Mouse (Mus musculus) liver, adult 10 weeks (tissue): ENCODE measurements around the gene Lypd6b. TPM values are rescaled to one million over a fixed set of nuclear protein-coding genes. Genes with fewer than 3 reads are reported as not detected.

ENCODE experiments used
- polyA plus RNA-seq: library from polyadenylated mRNA; stranded (reverse); fragments of 350-450 nt; fragmentation: Illumina TruSeq; extraction: RNeasy Lipid Tissue Mini Kit (QIAGEN cat#74804); gene quantifications from one replicate; pipeline ENCODE4 v1.2.3, GENCODE M21; 2014; ENCODE audit warnings: low read depth, low replicate concordance

Gene Lypd6b
- not detected for polyA plus RNA-seq

GRCm38 (mm10) chr2:49787376-49788050 lies at the start of gene Lypd6b:
Gene Lypd6b, plus strand, starts transcription at chr2:49787688.

Other genes starting within 250 kb of the Lypd6b start
- gene Kif5c, start 168.4 kb upstream of the Lypd6b start, polyA plus RNA-seq, result 0.08 TPM